Mouse (Mus musculus) frontal cortex, postnatal 14 days (tissue): Measurements from ENCODE around the gene Mroh2a.
A peak's percentile ranks its signal among the peaks of the same experiment; 100 is the strongest.

Experiments
- DNase-seq, 2 experiments: peaks; one replicate each; pipeline ENCODE4 v3.0.0; 2022; ENCODE audit warnings: low spot score in 2 of 2

Mroh2a gene

DNA sequence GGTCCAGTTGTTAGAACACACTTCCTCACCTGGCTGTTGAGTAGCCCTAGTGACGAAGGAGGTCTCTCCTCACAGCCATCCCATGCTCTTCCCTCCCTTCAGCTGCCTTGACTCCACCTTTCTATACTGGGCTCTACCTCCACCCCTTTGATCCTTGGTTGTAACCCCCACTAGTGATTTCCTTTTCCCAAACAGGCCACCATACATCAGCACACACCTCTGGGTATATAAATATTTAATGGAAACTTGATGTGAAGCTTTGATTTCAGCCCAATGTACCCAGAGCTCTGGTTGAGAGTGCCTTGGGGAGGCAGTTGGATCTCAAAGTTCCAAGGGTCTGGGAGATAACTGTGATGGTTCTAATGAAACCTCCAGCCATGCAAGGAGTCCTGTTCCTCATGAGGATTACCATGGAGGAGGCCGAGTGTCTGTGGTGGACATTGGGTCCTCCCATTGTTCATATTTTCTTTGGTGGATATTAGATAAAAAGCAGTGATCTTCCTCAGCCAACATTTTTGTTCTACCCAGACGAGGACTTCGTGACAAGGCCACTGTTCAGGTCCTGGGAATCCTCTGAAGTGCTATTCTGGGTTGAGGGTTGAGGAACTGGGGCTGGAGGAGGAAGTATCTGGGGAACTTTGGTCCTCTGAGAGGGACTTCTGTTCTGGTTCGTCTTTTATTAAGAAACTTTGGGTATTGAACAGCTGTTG lies at the start of gene Mroh2a:
Gene Mroh2a, plus strand, starts transcription at position 317 of the 710 bp plus-strand sequence.
- no peak for DNase-seq

DNA sequence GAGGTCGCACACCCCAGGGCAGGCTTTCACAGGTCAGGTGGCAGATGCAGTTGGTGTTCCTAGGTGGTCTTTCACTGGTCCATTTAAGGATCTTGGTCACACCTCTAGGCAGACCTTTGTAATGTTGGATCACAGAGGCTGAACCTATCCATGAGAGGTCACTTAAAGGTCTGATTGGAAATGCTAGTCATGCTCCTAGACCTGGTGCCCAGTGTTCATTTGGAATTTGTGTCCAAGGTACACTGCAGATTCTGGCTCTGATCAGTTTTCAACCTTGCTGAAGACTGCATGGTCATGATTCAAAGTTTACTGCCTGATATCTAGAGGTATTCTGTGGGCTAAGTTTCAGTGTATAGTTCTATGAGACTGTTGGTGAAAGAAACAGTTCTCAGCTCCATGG lies 47.1 kb upstream of the Mroh2a start:
- no peak for DNase-seq

DNA sequence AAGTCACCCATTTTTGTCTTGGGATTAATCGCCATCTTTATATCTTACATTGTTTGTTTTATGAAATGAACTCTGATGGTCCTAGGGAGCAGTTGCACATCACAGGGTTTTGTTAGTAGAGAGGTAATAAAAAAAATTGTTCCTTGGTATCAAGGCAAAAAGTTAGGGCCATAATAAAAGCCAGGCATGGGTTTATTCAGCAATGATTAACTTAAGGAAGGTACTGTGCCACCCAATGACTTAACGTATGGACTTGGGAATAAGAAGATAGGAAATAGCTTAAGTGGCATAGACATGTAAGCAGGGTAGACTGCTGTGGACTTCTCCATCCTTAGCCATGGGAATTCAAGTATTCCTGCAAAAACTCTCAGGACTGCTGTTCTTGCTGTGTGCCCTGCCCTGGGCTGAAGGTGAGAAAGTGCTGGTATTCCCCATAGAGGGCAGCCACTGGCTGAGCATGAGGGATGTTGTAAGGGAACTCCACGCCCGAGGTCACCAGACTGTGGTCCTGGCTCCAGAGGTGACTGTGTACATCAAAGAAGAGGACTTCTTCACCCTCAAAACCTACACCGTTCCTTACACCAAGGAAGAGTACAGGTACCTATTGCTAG lies 40.4 kb upstream of the Mroh2a start:
- DNase-seq: no peak

DNA sequence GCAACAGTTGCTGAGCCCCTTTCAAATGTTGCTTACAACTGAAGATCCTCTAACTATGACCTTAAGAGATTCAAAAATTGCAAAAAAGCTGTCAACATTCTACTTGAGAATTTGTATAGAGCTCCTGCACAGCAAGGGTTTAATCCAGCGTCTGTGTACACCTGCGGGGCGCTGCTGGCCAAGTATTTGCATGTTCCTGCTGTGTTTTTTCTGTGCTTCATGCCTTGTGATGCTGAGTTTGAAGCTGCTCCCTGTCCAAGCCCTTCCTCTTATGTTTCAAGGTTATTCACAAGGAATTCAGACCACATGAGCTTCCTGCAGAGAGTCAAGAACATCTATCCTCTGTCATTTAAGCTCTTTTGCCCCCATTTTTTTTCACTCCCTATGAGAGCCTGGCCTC lies 34.6 kb upstream of the Mroh2a start:
- DNase-seq: no peak

DNA sequence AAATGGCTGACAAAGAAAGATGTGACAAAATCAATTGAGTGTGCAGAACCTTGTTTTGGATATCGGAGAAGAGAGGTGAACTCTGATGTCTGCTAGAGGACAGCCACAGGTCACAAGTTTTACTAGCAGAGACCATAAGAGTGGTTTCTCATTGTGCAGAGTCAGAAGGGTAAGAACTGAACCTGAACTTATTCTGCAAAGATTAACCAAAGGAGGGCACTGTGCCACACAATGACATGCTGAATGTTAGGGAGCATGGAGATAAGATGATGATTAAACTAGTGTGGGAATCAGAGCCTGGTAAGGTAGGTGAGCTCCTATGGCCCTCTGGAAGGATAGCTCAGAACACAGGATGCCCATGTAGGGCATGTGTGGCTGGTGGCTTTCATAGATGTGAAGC lies 31.1 kb upstream of the Mroh2a start:
- no peak for DNase-seq

DNA sequence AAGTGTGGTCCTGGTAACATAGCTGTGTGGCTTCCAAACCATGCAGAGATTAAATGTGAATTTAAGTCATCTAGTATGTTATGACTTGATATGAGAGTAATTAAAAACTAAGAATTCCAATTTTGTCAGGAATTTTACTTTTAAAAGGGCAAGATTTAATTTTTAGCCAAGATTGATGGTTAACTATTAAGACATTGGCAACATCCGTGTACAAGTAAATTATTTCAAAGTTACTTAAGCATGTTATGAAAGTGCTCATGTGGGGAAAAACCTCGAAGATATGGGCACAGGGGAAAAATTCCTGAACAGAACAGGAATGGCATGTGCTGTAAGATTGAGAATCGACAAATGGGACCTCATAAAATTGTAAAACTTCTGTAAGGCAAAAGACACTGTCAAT lies 29.3 kb upstream of the Mroh2a start:
- DNase-seq: no peak

DNA sequence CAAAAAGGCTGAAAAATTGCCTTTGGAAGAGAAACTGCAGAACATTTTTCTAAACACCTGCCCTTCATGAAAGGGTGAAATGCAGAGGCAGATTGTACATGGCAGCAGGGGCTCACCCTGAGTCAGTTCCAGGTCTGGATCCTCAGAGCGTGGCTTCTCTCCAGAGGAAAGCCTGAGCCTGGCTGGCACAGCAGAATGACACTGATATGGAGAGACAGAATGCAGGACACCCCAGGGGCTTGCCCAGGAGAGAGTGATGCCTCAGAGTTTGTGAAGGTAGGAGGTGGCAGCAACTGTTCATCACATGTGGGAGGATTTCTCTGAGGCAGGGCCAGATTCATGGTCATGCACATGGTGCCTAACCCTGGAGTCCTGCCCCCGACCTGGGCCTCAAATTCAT lies 26.8 kb upstream of the Mroh2a start:
- no peak for DNase-seq

DNA sequence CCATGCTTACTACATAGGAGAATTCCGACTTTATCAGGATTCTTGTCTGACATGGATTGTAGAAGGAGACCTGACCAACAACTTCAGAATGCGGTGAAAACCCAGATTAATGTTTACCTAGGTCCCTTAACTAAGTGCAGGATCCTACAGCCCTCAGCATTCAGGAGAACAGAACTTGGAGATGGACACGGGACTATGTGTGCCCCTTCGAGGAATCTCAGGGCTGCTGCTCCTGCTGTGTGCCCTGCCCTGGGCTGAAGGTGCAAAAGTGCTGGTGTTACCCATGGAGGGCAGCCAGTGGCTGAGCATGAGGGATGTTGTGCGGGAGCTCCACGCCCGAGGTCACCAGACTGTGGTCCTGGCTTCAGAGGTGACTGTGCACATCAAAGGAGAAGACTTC lies 26.3 kb upstream of the Mroh2a start, which contains the start of gene Ugt1a2:
Gene Ugt1a2, plus strand, starts transcription at position 146 of the 400 bp plus-strand sequence.
- no peak for DNase-seq

DNA sequence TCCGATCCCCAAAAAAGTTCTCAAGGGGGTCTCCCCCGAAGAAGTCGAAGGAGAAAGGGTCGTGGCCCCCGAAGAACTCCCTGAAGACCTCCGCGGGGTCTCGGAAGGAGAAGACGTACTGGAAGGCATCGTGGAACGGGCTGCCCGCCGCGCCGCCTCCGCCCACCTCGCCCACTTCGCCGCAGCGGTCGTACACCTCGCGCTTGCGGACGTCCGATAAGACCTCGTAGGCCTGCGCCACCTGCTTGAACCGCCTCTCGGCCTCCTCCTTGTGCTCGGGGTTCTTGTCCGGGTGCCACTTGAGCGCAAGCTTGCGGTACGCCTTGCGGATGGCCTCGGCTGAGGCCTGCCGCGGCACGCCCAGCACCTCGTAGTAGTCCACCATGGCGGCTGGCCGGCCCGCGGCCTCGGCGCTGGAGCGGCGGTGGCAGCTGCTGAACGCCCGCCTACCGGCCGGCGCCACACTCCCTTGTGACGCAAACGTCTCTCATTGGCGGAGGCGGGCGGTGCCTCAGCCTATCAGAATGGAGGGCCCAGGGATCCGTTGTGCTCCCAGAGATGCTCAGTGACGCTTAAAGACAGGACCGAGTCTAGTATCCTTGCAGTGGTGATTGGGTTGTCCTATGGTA lies 21.4 kb upstream of the Mroh2a start, which contains the start of gene Dnajb3:
Gene Dnajb3, minus strand, starts transcription at position 489 of the 629 bp plus-strand sequence.
- DNase-seq: peak; percentile 66 to 73

DNA sequence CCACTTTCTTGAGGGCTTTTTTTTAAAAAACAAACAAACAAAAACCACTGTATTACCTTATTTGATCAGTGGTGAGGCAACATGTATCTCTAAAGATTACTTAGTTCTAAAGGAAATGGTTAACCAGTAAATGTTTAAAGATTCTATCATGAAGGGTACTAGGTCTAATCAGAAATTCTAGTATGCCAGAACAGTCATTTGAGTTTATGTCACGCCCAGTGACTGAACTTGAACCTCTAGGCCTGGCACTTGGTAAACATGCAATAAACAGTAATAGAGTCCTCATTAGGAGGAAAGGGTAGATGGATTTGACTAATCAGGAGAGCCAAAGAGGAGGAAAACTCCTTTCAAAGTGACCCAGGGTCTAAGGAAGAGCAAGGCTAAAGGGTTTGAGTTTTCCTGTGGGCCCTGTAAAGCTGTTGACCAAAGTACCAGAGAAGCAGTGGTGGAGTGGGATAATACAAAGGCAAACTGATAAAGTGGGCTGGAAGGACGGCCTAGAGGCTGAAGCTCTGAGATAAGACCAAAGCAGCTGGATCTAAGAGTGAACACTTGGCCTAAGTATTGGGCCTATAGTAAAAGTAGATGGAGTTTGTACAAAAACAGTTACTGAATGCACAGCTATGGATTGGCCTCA lies 19.8 kb upstream of the Mroh2a start:
- DNase-seq: no peak

DNA sequence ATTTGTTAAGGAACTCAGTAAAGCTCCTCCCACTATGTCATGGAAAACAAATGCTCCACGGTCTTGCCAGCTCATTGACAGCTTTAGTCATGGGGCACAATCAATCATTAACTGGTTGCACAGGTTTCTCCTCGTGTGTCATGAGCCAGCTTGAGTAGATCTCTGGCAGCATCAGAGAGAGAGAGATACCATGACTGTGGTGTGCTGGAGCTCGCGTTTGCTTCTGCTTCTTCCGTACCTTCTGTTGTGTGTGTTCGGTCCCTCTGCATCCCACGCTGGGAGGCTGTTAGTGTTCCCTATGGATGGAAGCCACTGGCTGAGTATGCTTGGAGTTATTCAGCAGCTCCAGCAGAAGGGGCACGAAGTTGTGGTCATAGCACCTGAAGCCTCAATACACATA lies 15.0 kb upstream of the Mroh2a start, which contains the start of gene Ugt1a1:
Gene Ugt1a1, plus strand, starts transcription at position 148 of the 400 bp plus-strand sequence.
- DNase-seq: no peak

DNA sequence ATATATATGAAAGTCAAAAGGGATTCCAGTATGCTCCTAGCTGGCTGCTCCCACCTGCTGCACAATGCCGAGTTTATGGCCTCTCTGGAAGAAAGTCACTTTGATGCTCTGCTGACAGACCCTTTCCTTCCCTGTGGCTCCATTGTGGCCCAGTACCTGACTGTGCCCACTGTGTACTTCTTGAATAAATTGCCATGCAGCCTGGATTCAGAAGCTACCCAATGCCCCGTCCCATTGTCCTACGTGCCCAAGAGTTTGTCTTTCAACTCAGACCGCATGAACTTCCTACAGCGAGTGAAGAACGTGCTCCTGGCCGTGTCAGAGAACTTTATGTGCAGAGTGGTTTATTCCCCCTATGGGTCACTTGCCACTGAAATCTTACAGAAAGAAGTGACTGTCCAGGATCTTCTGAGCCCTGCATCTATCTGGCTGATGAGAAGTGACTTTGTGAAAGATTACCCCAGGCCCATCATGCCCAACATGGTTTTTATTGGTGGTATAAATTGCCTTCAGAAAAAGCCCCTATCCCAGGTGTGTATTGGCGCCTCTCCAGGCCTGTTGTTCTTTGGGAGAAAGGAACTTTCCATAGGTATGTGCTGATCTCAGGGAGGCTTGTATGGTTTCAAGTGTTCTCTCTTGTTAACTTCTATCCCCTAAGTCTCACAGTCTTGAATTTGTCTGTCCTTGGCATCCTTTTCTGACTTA lies 14.3 kb upstream of the Mroh2a start:
- no peak for DNase-seq

DNA sequence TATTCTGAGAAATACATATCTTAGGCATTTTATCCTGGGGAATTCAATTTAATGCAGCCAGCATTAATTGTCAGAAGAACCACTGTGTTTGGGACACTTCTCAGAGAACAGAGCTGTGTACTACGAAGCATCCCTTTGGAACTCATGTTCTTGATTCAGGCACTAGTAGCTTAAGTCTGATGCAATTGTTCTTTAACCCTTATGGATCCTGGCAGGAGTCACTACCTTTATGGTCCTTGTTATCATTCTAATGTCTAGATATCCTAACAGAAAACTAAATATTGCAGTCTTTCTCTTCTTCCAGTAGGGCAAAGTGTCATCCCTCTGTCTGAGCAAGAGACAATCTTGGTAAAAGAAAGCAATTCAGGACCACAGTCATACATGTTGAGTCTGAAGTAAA lies 13.7 kb upstream of the Mroh2a start:
- DNase-seq: no peak

DNA sequence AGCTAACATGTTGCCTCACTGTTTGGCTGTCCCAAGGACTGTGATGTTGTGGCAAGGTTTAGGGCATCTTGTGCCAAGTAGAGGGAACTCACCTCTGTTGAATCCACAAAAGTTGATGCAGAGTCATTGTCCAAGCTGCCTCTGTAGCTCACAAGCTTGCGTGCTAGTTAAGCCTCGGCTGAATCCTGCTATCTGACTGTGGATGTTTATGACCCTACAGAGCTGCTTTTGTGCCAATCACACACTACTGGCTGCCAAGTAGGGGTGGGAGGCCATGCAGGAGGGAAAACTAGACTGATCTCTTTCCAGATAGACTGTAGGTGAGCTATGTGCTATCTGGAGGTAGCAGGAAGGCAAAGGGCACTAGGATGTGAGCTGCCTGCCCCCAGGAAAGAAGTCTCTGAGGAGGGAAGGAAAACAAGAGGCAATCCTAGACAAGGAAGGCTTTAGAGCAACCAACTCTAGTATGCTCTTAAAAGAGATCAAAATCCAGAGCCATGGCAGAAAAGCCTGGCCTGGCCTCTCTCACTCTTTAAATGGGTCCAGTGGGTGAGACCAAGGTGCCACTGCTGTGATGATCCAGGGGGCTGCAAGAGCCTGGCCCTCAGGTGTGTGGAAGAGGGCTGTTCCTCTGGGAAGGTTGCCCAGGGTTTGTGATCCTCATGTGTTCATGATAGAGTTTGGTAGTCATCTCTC lies 12.9 kb upstream of the Mroh2a start:
- DNase-seq: no peak

DNA sequence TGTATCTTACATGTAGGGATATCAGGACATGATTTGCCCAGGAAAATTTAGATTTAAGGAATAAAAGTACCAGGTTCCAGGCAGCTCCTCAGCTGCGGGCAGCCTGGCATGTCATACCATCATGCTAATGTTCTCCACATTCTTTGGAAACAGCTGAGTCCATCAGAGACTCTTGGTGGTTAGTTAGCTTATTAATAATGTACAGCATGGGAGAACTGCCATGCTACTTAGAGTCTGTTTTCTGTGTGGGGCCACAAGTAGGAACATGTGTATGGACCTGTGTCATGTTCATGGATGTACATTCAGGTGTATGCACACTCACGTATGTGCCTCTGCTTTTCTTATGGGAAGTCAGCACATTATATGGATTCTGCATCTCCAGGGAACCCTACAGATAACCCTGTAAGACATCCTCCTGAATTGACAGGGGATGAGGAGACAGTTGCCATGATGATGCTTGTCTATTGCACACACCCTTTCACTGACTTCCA lies 12.3 kb upstream of the Mroh2a start:
- DNase-seq: no peak

DNA sequence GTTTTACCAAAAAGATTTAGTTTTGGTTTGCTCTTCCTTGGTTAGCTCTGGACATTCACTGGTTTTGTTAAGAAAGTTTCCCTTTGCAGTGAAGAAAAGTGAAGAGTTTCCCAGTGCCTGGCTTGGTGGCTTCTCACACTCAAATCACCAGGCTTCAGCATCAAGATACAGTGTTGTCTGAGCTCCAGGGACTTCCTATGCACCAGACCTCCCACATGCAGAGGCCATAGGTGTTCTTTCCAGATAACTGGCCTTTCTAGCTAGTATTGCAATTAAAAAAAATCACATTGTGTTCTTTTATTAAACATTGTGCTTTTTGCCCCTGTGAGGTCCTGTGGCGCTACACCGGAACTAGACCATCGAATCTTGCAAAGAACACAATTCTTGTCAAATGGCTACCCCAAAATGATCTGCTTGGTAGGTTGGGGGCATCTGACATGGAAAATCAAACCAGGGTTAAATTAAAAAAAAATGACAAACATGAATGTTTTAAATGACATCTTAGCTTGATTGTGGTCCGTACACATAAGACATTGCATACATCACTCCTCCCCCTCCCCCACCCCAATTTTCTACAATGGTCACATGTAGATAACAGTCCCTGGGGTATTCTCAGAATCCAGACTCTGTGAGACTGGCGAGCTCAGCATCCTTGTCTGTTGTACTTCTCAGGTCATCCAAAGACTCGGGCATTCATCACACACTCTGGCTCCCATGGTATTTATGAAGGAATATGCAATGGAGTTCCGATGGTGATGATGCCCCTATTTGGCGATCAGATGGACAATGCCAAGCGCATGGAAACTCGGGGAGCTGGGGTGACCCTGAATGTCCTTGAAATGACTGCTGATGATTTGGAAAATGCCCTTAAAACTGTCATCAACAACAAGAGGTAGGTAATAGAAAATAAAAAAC lies 11.1 kb upstream of the Mroh2a start:
- no peak for DNase-seq

DNA sequence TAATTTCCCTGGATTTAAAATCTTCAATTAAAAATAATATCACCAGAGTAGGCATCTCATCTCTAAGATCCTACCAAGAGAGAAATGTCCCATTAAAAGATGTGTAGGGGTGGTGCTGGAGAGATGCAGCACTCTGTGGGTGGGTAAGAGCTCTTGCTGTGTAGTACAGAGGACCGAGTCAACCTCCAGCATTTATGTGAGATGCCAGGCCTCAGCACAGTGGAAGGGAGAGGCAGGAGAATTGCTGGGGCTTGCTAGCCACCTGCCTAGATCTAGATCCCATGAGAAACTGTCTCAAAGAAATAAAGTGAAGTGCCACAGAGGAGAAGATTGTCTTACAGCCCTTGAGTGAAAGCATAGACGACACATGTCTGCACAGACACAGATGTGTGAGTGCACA lies 10.2 kb upstream of the Mroh2a start:
- DNase-seq: no peak

DNA sequence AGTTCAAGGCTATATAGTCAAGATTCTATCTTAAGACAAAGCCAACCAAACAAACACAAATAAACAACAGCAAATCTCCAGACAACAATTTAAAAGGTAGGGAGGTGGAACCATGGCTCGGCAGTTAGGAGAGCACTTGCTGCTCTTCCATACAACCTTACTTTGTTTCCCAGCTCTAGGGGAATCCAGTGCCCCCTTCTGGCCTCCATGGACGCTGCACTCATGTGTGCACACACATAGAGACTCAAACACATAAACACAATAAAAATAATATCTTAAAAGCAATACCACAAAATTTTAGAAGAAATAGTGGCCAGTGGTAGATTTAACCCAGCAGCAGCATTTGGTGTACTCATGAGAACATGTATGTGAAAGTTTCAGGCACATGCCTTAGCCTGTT lies 9.6 kb upstream of the Mroh2a start:
- DNase-seq: no peak

DNA sequence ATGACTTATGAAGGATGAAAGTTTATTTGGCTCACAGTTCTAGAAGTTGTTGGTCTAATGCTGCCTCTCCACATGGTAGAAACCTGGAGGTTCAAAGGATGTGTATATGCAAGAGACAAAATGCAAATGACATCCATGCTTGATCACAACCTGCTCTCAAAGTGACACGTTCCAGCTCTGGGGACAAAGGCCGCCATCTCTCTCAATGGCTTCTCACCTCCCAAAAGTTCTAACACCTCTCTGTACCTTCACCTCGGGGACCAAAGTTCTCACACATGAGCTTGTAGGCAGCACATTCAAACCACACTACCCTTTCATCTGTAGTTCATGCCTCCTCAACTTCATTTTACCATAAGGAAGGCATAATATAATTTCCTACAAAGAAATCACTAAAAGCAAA lies 9.2 kb upstream of the Mroh2a start:
- no peak for DNase-seq

DNA sequence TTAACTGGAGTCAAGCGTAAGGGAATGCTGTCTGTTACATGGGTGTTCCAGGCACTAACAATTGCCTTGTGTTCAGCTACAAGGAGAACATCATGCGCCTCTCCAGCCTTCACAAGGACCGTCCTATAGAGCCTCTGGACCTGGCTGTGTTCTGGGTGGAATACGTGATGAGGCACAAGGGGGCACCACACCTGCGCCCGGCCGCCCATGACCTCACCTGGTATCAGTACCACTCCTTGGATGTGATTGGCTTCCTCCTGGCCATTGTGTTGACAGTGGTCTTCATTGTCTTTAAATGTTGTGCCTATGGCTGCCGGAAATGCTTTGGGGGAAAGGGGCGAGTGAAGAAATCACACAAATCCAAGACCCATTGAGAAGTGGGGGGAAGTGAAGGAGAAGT lies 8.7 kb upstream of the Mroh2a start:
- no peak for DNase-seq
